Mouse (Mus musculus): ENCODE data around the gene Elovl7.
A peak's percentile ranks its signal among the peaks of the same experiment; 100 is the strongest.

Elovl7 gene

DNA sequence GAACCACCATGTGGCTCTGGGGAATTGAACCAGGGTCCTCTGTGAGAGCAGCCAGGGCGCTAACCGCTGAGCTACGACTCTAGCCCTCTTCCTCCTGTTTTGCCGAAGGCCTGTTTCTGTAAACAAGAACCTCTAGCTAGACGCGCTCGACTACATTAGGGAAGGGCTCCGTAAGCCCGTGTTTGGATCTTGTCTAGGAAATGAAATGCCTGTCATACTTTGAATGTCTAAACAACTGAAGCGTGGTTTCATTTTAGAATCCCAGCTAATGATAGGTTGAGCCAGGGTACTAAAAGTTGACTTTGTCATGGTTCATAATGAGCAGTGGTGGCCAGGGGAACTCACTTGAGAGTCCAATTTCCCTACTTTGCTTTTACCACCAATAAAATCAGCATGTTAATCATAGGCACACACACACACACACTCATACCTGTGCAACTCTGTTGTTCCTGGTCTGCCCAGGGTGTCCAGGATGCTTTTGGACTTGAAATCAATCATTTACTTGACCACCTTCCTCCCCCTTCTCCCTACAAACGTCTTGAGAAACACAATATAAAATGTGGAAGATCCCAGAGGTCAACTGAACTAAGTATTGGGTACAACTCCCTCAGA lies 31.0 kb downstream of the Elovl7 start:
- DNase-seq: peak; percentile 76

DNA sequence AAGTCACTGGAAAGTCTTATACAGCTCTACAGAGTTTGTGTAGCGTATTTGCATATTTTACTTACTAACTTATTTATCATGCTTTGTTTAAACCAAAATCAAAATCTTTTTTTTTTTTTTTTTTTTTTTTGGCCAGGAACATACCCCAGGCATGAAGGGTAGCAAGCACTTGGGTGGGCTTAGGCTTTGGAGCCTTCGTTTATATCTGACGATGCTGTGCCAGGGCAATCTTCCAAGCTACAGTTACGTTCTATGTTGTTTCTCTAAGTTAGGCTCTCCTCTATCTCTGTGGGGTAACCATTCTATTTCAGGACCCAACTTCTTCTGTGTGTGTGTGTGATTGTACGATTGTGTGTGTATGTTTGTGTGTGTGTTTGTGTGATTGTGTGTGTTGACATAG lies 36.9 kb downstream of the Elovl7 start:
- DNase-seq: no peak

DNA sequence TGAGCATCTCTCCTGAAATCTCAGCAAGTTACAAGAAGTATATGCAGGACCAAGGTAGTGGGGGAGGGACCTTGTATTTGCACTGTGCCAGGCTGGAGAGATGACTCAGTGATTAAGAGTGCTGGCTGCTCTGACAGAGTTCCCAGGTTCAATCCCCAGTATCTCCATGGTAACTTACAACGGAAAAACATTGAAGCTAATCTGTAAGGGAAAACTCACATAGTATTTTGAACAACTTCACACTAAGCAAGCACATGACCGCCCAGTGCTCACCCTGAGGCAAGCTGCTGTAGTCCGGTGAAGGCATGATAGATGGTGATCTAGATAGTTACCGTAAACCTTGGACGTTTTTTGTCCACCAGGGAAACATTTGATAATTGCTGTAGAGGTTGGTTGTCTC lies 39.8 kb downstream of the Elovl7 start:
- DNase-seq: no peak

DNA sequence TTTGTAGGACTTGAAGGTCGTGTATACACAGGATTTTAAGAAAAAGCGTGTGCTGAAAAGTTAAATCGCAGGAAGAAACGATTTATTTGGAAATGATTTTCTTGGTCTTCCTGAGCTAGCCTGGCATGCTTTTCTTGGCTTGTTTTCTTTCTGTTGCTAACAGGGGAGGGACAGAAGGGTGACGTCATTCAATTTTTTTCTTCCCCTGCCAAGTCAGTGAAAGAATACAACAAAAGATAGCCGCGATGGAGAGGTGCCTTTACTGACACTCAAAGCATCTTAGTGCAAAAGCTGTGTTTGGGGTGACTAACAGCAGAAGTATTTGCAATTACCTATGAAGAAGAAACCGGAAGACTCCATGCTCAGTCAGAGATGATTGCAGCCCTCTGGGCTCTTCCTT lies 48.8 kb downstream of the Elovl7 start:
- no peak for DNase-seq

DNA sequence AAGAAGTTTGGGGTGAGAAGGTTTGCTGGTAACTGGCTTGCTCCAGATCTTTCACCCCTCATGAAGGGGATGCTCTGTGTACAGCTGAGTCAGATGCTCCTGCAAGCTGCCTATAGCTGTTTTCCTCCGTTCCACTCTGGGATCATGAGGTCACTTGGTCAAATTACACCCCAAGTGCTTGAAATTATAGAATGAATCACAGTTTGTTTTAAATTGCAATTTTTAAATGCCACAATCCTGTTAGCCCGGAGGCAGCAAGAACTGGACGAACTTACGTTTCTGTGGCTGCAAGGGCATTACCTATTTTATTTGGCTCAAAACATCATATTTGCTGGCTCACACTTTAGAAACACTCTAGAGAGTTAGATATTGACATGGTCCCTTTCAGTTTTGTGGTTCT lies 51.2 kb downstream of the Elovl7 start:
- DNase-seq: no peak

DNA sequence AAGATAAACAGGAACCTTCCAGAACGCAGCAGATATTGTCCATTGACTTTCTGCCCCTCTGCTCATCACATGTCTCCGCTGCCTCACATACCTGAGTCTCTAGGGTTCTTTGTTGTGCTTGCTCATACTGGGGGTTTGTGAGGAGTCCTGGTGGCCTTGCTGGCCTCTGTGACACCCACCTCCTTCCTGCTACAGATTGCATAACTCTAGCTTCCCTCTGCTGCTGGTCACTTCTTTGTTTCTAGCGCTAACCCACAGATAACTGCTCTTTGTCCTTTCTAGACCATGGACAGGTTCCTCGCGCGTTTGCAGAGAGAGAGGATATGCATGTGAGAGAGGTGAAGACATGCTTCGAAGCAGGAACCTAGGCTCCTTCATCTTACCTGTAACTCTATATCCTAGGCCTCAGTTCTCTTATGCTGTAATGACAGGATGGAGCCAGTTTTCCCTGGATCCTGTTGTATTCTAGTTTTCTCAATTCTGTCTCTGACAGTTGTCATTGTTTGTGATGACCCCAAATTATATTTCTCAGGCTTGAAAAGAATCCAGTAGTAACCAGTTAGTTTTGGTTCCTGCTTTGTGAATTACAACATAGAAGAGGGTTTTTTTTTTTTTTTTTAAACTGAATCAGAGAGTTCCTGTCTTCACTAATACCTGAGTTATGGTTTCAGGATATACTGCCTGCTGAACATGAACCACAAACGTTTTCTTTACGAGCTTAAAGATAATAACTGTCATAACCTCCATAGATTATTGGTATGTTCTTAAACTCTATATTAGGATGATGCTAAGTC lies 53.8 kb downstream of the Elovl7 start:
- DNase-seq: no peak

DNA sequence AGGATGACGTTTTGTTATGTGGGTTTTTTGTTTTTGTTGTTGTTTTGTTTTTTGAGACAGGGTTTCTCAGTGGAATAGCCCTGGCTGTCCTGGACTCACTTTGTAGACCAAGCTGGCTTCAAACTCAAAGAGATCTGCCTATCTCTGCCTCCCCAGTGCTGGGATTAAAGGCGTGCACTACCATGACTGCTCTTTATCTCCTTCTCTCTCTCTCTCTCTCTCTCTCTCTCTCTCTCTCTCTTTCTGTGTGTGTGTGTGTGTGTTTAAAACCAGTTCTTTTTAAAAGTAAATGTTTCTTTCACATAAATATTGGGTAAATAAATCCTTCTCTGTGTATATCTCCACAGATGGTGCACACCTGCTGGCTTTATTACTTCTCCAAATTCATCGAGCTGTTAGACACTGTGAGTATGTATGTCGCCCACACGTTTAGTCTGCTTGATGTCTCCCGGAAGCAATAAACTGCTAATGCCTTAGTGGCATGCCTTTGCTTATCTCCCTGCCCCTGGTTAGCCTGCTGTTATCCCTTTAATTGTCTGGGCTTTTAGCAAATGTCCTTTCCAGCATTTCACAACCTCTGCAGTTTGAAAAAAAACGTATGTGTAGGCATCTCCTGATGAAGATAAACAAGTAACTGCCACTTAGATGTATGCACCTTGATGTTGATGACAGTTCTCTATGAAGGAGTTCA lies 57.4 kb downstream of the Elovl7 start:
- no peak for DNase-seq

DNA sequence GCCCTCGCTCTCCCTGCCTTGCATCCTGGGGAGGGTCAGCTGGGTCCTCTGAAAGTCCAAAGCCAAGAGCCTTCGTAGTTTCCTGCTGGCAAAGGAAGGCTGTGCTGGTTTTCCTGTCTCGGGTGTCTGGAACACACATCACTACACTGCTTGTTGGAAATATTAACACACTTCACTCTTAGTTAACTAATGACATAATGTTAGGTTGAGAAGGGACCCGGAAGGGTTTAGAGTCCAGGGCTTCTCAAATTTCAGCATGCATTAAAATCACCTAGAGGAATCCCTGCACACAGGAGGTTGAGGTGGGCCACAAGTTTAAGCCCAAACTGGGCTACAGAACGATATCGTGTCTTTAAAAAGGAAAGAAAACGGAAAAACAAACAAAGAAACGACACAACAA lies 58.1 kb downstream of the Elovl7 start:
- no peak for DNase-seq

DNA sequence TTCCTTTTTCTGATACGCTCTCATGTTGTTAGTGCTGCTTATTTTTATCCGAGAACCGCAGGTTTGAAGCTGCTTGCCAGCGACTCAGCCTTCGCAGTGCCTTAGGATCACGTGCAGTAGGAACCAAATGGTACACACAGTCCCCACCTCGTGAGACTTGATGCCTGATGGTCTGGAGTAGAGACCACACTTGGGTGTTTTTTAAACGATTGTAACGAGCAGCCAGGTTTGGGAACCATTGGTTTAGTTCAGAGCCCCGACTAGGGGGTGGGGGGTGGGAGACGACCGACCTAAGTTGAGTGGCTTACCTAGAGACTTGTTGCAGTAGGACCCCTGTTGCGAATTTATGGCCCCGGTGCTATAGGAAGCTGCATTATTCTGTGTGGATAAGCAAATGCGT lies 58.8 kb downstream of the Elovl7 start:
- no peak for DNase-seq

DNA sequence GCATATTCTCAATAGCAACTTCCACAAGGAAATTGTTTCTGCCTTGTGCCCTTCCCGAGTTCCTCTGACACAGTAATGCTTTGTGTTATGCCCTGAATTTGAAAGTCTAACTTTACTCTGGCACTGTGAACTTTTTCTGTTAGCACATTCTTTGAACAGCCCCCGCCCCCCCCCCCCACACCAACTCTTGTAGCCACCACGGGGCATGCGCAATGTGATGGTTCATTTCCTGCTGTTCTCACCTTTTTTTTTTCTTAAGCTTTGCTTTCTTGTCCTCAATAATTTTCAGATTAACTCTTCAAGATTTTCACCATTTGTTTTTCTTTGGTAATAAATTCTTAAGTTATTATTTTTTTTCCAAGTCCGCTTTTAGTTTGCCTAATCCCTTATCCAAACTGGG lies 59.3 kb downstream of the Elovl7 start:
- no peak for DNase-seq

DNA sequence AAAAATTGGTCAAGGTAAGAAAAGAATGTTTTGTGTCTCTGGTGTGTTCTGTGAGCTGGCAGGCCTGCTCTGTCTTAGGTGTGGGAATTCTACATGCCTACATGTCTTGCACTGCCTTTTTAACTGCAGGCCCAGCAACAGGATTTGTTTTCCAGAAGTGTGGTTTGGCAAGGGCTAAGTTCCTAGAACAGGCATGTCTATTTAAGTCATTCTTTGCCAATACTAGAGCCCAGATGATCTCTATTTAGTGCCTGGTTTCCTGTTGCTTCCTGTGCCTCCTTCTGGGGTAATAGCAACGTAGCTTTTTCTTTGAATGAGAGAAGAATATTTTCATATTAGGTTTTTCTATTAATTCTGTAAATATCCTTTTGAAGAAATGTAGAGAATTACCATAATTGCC lies 62.4 kb downstream of the Elovl7 start:
- DNase-seq: no peak

DNA sequence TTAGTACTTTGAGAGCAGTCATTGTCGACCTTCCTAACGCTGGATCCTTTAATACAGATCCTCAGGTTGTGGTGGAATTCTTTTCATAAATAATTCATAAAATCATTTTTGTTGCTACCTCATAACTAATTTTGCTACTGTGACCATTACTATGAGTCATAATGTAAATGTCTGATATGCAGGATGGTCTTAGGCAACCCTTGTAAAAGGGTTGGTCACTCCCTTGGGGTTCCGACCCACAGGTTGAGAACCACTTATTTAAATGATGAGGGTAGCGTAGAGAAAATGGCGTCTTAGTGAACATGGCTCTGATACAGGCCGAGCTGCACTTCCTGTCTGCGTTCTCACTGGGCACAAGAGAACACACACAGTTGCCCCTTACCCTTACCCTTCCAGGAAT lies 63.1 kb downstream of the Elovl7 start:
- DNase-seq: no peak

DNA sequence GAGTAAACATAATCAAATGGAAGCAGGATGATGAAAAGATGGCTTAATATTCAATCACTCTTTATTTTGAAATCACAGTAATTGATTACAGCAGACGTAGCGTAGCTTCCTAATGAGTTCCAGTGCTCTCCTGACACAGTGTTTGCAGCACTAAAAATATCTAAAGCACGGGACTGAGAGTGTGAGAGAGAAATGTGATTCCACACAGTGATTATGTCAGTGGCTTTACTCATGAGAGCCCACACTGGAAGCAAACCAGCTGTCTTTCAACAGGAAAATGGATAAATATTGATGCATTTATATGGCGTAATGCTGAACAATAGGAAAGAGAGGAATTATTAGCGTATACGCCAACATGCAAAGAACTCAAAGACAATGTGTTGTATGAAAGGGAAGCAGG lies 64.4 kb downstream of the Elovl7 start:
- DNase-seq: no peak

DNA sequence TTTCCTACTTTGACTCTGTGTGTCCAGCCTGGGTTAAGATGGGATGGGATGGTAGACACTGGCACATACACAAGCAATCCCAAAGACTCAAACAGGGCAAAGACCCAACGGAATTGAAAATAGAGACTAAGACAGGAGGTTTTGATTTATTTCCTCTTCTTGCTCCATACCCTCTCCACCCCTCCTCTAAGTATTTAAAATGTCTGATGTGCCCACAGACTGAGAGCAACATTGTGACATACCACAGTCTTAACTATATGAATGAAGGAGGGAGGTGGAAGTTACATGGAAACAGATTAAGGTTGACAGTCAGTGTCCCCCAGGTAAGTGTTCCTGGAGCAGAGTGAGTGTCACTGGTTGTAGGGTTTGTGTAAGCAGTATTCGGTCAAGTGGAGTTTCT lies 70.1 kb downstream of the Elovl7 start:
- DNase-seq: no peak

DNA sequence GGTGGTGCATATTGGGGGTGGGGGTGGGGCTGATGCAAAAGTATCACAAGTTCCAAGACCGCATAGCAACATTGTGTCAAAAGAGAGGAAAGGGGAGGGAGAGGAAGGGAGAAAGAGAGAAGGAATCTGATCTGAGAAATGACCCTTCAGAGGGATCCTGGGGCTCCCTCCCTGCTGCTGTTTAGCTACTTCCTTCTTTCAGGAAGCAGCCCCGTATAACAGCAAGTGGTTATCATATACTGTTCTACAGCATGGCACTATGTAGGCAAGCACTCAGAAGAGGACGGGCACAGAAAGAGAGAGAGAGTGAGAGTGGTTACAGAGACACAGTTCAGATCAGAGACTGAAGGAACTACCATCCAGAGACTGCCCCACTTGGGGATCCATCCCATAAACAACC lies 73.7 kb downstream of the Elovl7 start:
- DNase-seq: no peak

DNA sequence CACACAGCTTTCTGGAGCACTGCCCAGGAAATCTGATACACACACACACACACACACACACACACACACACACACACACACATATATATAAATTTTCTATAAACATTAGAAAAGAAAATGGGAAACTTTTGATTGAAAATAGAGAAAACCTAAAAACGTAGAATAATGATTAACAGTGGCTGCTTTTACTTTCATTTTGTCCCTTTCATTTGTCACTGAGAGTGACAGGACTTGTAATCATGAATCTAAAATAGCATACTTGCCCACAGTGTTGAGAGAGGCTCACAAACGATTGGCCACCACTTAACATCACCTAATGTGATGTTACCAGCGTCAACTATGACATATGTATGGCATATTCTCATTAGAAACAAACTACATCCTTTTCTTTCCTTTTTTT lies 75.2 kb downstream of the Elovl7 start:
- no peak for DNase-seq

DNA sequence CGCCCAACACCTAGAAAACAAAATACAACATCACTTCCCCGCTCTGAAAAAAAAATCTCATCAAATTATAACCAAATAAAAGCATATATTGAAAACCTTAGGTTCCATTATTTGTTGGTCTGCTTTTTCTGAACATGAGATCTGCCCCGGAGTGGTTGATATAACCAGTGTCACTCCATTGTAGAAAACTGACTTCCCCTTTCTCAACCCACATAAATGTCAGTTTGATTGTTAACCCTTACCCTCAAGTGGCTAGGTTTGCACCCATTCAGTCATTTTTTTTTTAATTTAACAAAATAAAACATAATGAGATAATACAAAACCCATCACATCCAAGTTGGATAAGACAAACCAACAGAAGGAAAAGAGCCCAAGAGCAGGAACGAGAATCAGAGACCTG lies 76.1 kb downstream of the Elovl7 start:
- no peak for DNase-seq

DNA sequence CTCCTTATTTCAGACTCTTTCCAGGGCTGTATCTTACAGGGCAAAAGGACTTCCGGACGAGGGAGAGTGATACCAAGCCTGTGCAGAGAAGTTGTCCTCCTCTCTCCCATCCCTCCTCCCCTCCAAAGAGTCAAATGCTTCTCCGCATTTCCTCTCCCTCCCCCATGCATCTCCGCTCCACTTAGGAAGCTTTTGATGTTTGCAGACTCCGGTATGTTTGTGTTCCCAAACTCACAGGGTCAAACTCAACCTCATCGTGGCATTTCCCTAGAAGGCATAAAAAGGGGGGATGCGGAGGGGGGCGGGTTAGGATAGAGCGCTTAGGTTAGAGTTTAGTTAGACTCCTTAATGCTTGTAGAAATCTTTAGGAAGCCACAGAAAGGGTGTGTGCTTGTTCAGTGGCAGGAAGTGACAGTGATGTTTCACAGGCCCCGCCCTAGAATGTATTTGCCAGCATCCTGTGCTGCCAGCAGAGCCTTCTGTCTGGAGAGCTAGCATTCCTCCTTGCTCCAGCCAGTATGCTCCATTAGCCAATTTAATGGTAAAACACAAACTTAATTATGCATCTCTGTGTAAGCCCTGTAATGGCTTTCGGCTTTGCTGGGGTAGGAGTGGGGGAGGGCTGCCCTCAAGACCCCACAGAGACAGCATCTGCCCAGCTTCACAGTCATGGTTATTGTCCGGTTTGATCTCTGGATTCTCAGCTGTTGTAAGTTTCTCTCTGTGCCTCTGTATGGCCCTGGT lies 83.3 kb downstream of the Elovl7 start:
- no peak for DNase-seq

DNA sequence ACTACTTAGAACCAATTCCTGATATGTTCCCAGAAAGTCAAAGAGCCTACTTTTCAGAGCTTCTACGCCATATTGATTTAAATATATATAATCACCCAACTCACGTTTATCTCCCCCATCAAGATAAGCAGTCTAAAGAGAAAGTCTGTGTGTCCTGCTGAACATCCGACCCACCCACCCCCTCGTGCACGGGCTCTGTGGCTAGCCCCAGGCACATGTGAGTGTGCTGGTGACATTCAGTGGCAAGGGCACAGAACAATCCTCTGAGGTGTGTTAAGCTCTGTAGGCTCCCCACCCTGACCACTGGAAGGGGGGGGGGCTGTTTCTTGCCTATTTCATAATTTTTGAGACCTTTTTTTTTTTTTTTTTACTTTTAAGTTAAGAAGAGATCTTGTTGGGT lies 84.0 kb downstream of the Elovl7 start:
- no peak for DNase-seq

DNA sequence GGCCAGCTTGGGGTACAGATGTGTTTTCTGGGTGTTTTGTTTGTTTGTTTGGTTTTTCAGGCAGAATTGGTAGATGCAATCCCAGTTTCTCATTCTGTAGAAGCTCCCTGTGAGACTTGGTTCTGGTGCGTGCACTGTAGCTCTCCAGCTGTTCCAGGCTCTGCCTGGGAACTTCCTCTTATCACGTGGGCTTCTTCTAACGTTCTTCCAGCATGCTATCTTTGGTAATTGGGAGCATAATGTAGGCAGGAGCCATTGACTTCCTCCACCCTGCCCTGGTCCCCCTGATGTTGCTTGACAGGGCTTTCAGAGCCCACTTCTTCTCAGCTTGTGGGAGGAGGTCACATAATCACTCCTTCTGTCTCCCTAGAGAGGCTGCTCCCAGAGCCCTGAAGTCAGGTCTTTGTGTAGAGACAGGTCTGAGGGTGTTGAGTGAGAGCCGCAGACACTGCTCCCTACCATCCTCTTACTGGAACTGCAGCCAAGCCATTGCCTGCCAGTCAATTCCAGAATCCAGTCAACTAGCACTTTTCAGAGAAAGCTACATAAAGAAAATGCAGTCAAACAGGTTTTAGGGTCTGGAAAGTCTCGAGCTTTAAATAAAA lies 86.2 kb downstream of the Elovl7 start:
- peak; percentile 49 for DNase-seq

DNA sequence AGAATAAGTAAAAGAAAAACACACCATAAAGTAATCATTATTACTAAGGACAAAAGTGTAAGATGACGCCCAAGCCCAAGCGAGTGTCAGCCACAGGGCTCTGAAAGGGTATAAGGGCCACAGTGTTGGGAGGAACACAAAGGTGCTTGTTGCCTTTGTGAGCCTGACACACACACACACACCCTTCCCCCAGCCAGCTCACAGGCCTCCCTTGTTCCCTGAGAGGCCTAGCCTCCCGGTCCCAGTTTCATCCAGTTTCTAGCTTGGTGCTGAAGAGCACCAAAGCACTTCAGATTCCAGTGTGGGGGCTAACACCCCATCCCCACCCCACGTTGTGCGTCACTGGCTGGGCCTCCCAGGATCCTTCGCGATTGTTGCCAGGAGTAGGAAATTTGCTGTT lies 87.2 kb downstream of the Elovl7 start:
- DNase-seq: no peak

DNA sequence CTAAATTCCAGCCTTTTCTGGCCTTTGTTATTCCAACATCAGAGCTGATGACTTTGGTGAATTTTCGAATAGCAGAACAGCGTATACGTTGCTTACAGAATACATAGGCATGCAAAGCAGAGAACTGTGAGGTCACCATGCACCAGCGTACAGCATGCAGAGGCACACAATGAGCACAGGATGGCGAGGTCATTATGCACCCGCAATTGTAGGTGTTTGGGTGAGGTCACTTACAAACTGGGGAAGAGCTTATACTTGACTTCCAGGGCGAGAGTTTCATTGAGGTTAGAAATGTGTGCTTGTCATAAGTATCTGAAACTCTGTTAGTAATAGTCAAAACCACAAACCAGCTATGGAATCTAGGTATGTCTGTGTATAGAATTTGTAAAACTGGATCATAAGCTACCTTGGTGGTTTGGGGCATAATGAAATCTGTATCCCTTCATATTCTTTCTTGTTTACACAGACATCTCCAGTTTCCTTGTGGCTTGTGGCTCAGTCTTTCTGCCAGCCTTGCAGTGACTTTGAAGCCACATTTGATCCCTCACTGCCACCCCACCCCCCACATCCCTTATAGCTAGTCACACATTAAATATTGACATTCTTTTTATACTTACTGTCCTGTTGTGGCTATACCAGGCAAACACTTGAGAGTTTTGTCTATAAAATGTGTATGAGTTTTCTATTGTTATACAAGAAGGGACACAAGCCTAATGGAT lies 88.9 kb downstream of the Elovl7 start:
- DNase-seq: no peak

DNA sequence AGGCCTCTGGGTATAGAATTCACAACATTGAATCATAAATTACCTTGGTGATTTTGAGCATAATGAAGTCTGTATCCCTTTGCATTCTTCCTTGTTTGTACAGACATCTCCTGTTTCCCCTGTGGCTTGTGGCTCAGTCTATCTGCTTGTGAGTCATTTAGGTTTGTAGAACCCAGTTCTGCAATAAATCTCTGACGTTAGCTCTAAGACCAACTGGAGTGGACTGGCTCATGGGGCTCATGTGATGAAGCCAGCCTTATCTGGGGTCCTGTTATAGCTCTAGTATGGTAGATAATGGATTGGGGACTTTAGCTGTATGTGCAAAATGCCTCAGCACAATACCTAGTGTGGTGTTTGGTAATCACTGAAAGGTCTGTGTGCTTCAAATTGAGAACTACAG lies 89.6 kb downstream of the Elovl7 start:
- DNase-seq: no peak

Measured in kidney, adult 9 months (tissue).